Mouse (Mus musculus) embryo, embryonic 9.5 days (tissue): ENCODE measurements around the gene Irf4.

ENCODE experiments used
- DNase-seq: peaks from one replicate; pipeline ENCODE4 v3.0.0-alpha.2; 2017; ENCODE audit errors: extremely low spot score

Irf4 gene

GRCm38 (mm10) chr13:30749021-30749556, at the start of gene Irf4:
Gene Irf4, plus strand, starts transcription at chr13:30749226.
- peak; percentile 53 for DNase-seq

- DNase-seq: no peak
Measured at GRCm38 (mm10) chr13:30702695-30703094, 46.3 kb upstream of the Irf4 start.

GRCm38 (mm10) chr13:30704246-30705095, 44.6 kb upstream of the Irf4 start:
- no peak for DNase-seq

GRCm38 (mm10) chr13:30711066-30711465, 38.0 kb upstream of the Irf4 start:
- no peak for DNase-seq

- no peak for DNase-seq
Measured at GRCm38 (mm10) chr13:30711711-30712110, 37.3 kb upstream of the Irf4 start.

GRCm38 (mm10) chr13:30712280-30712679, 36.7 kb upstream of the Irf4 start:
- DNase-seq: no peak

- DNase-seq: no peak
Measured at GRCm38 (mm10) chr13:30713621-30714020, 35.4 kb upstream of the Irf4 start.

- DNase-seq: no peak
Measured at GRCm38 (mm10) chr13:30714552-30714951, 34.5 kb upstream of the Irf4 start.

GRCm38 (mm10) chr13:30715060-30715459, 34.0 kb upstream of the Irf4 start:
- DNase-seq: no peak

GRCm38 (mm10) chr13:30715573-30715972, 33.5 kb upstream of the Irf4 start:
- no peak for DNase-seq

GRCm38 (mm10) chr13:30716611-30717010, 32.4 kb upstream of the Irf4 start:
- no peak for DNase-seq

GRCm38 (mm10) chr13:30722601-30723000, 26.4 kb upstream of the Irf4 start:
- DNase-seq: peak; percentile 43

GRCm38 (mm10) chr13:30723258-30723657, 25.8 kb upstream of the Irf4 start:
- no peak for DNase-seq

GRCm38 (mm10) chr13:30723858-30724257, 25.2 kb upstream of the Irf4 start:
- DNase-seq: no peak

GRCm38 (mm10) chr13:30724691-30725271, 24.2 kb upstream of the Irf4 start:
- DNase-seq: no peak

GRCm38 (mm10) chr13:30726879-30727278, 22.1 kb upstream of the Irf4 start:
- DNase-seq: no peak

GRCm38 (mm10) chr13:30728155-30728554, 20.9 kb upstream of the Irf4 start:
- no peak for DNase-seq

GRCm38 (mm10) chr13:30729245-30729644, 19.8 kb upstream of the Irf4 start:
- DNase-seq: no peak

GRCm38 (mm10) chr13:30730104-30730793, 18.8 kb upstream of the Irf4 start:
- DNase-seq: no peak

GRCm38 (mm10) chr13:30732709-30733445, 16.1 kb upstream of the Irf4 start:
- no peak for DNase-seq

GRCm38 (mm10) chr13:30736721-30737120, 12.3 kb upstream of the Irf4 start:
- DNase-seq: no peak

- DNase-seq: no peak
Measured at GRCm38 (mm10) chr13:30737257-30737656, 11.8 kb upstream of the Irf4 start.
